Mouse (Mus musculus) bone marrow macrophage, adult 2 months (primary cell): Measurements from ENCODE around the gene Parp3. TPM values are rescaled to one million over a fixed set of nuclear protein-coding genes. Genes with fewer than 3 reads are reported as not detected.

Experiments used
- H3K27ac ChIP-seq: 2 replicates; pipeline ENCODE4 v1.5.1; 2012; ENCODE audit warnings: low read depth, low read length; ENCODE audit not compliant: insufficient read depth
- H3K4me1 ChIP-seq: 2 replicates; pipeline ENCODE4 v1.6.1; 2012; ENCODE audit warnings: low read length; ENCODE audit not compliant: control insufficient read depth, insufficient read depth
- H3K4me3 ChIP-seq: 2 replicates; pipeline ENCODE4 v1.5.1; 2012; ENCODE audit warnings: mild to moderate bottlenecking, low read length, moderate library complexity; ENCODE audit not compliant: insufficient read depth
- CTCF ChIP-seq: IDR thresholded peaks from 2 replicates; pipeline ENCODE4 v1.5.1; 2012; ENCODE audit warnings: low read depth, mild to moderate bottlenecking, low read length, moderate library complexity
- POLR2A ChIP-seq: IDR thresholded peaks from 2 replicates; pipeline ENCODE4 v1.6.1; 2012; ENCODE audit warnings: mild to moderate bottlenecking, low read depth, low read length, borderline replicate concordance
- polyA plus RNA-seq: library from polyadenylated mRNA; stranded (reverse); fragments of >200 nt; gene quantifications from 2 replicates; pipeline ENCODE4 v1.2.4, GENCODE M21; 2012; ENCODE audit not compliant: missing spikeins, insufficient read depth, insufficient read length

Parp3 gene
- polyA plus RNA-seq, 1 experiment: 21.0 TPM

- H3K4me1 ChIP-seq: peaks cover 8% of the 10 kb centered on the region
- H3K27ac ChIP-seq: no peak overlapping the region
- no peak overlapping the region for H3K4me3 ChIP-seq
- TF ChIP-seq CTCF (no peak), POLR2A (no peak)
Observed at GRCm38 (mm10) chr9:106467746-106468145, 9.0 kb downstream of the Parp3 start.

- H3K4me1 ChIP-seq: peaks cover 8% of the 10 kb centered on the region
- no peak overlapping the region for H3K4me3 ChIP-seq
- H3K27ac ChIP-seq: no peak overlapping the region
- TF ChIP-seq POLR2A (no peak), CTCF (no peak)
Observed at GRCm38 (mm10) chr9:106466721-106467120, 10.0 kb downstream of the Parp3 start.

GRCm38 (mm10) chr9:106465571-106466200 lies 11.1 kb downstream of the Parp3 start, which contains the start of gene Gpr62:
Gpr62 (minus strand) TSS chr9:106465938.
- Histone ChIP-seq H3K4me3 (peak within 1 kb of the TSS; percentile 63), H3K4me1 (peaks cover 8% of the 10 kb centered on the region), H3K27ac (no peak within 1 kb of the TSS)
- no peak for TF ChIP-seq CTCF
- no peak for TF ChIP-seq POLR2A

- no peak overlapping the region for H3K27ac ChIP-seq
- peaks cover 7% of the 10 kb centered on the region for H3K4me1 ChIP-seq
- H3K4me3 ChIP-seq: peak overlapping the region; percentile 63
- TF ChIP-seq POLR2A (no peak), CTCF (no peak)
Observed at GRCm38 (mm10) chr9:106464751-106465541, 11.8 kb downstream of the Parp3 start.

- Histone ChIP-seq H3K4me3 (no peak overlapping the region), H3K27ac (no peak overlapping the region), H3K4me1 (no peaks in the 10 kb centered on the region)
- TF ChIP-seq POLR2A (no peak), CTCF (no peak)
Observed at GRCm38 (mm10) chr9:106463122-106464063, 13.4 kb downstream of the Parp3 start.

GRCm38 (mm10) chr9:106462430-106462800 lies 14.3 kb downstream of the Parp3 start:
- Histone ChIP-seq H3K4me3 (no peak overlapping the region), H3K27ac (no peak overlapping the region), H3K4me1 (no peaks in the 10 kb centered on the region)
- TF ChIP-seq CTCF (no peak), POLR2A (no peak)

GRCm38 (mm10) chr9:106461641-106462429 lies 14.9 kb downstream of the Parp3 start:
- Histone ChIP-seq H3K27ac (no peak overlapping the region), H3K4me3 (no peak overlapping the region), H3K4me1 (no peaks in the 10 kb centered on the region)
- TF ChIP-seq POLR2A: no peak
- no peak for TF ChIP-seq CTCF

GRCm38 (mm10) chr9:106461026-106461415 lies 15.7 kb downstream of the Parp3 start:
- no peak for TF ChIP-seq CTCF
- TF ChIP-seq POLR2A: no peak
- no peak overlapping the region for H3K27ac ChIP-seq

More at GRCm38 (mm10) chr9:106461026-106461415, 15.7 kb downstream of the Parp3 start:
- Histone ChIP-seq H3K4me1 (no peaks in the 10 kb centered on the region), H3K4me3 (no peak overlapping the region)
